Mouse (Mus musculus) small intestine, adult 2 months (tissue): Measurements from ENCODE around the gene Ndufa13.

Experiments used
- CTCF ChIP-seq: fragments of 200-500 bp; IDR thresholded peaks from 2 replicates; pipeline ENCODE4 v1.5.1; 2012; ENCODE audit warnings: low read depth, mild to moderate bottlenecking, control low read depth, inconsistent platforms, low read length, moderate library complexity, mixed read lengths; ENCODE audit not compliant: insufficient replicate concordance, insufficient read length; ENCODE audit errors: extremely low read depth
- POLR2A ChIP-seq: fragments of 200-500 bp; IDR thresholded peaks from 2 replicates; pipeline ENCODE4 v1.6.1; 2012; ENCODE audit warnings: low read depth, mild to moderate bottlenecking, control low read depth, inconsistent platforms, low read length, moderate library complexity

DNA sequence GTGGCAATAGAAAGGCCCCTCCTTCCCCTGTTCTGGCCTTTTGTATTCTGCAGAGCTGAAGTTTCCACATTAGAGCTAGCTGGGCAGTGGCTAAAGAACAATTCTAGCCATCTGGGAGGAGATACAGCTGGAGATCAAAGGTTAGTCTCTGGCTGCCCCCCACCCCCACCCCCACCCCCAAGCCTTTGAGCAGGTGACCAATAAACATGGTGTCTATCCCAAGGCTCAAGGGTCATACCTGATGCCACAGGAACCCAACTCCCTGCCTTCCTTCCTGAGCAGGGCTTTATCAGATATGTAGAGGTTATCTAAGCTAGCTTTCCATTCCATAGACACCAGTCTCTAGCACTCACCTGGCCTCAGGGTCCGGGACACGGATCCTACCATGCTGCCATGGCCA, 47.9 kb upstream of the Ndufa13 start:
- no peak for TF ChIP-seq POLR2A
- no peak for TF ChIP-seq CTCF
